Mouse (Mus musculus) retina, postnatal 7 days (tissue): ENCODE data around the gene Trp53bp1.
A peak's percentile ranks its signal among the peaks of the same experiment; 100 is the strongest.

Source experiments
- DNase-seq: peaks from one replicate; pipeline ENCODE4 v3.0.0-alpha.2; 2012; ENCODE audit warnings: low read depth, low spot score

Trp53bp1 gene

GRCm38 (mm10) chr2:121249758-121250157 is 21.4 kb downstream of the Trp53bp1 start:
- DNase-seq = no peak

GRCm38 (mm10) chr2:121244099-121244498 is 27.1 kb downstream of the Trp53bp1 start:
- DNase-seq = no peak

GRCm38 (mm10) chr2:121239426-121239825 is 31.8 kb downstream of the Trp53bp1 start:
- DNase-seq = no peak

- DNase-seq = no peak
Measured at GRCm38 (mm10) chr2:121235460-121236072, 35.6 kb downstream of the Trp53bp1 start.

- DNase-seq = no peak
Measured at GRCm38 (mm10) chr2:121228135-121228534, 43.1 kb downstream of the Trp53bp1 start.

- DNase-seq = no peak
Measured at GRCm38 (mm10) chr2:121223010-121223409, 48.2 kb downstream of the Trp53bp1 start.

GRCm38 (mm10) chr2:121219994-121220393 is 51.2 kb downstream of the Trp53bp1 start:
- DNase-seq = no peak

GRCm38 (mm10) chr2:121219177-121219576 is 52.0 kb downstream of the Trp53bp1 start:
- no peak for DNase-seq

GRCm38 (mm10) chr2:121214491-121214890 is 56.7 kb downstream of the Trp53bp1 start:
- DNase-seq = no peak

- no peak for DNase-seq
Measured at GRCm38 (mm10) chr2:121206541-121206940, 64.7 kb downstream of the Trp53bp1 start.

GRCm38 (mm10) chr2:121204276-121204675 is 66.9 kb downstream of the Trp53bp1 start:
- no peak for DNase-seq

GRCm38 (mm10) chr2:121195466-121195865 is 75.7 kb downstream of the Trp53bp1 start:
- no peak for DNase-seq

GRCm38 (mm10) chr2:121188530-121188929 is 82.7 kb downstream of the Trp53bp1 start:
- DNase-seq = no peak

GRCm38 (mm10) chr2:121184142-121184541 is 87.1 kb downstream of the Trp53bp1 start:
- DNase-seq = no peak

GRCm38 (mm10) chr2:121183431-121183830 is 87.8 kb downstream of the Trp53bp1 start:
- DNase-seq = no peak

GRCm38 (mm10) chr2:121178828-121179479 is 92.3 kb downstream of the Trp53bp1 start:
- no peak for DNase-seq

GRCm38 (mm10) chr2:121170980-121171742 is 100.0 kb downstream of the Trp53bp1 start, which contains the start of gene Zscan29:
TSS of gene Zscan29 (minus strand) at chr2:121171125.
- peak; percentile 85 for DNase-seq

- no peak for DNase-seq
Measured at GRCm38 (mm10) chr2:121170481-121170971, 100.7 kb downstream of the Trp53bp1 start, which contains the start of gene Tubgcp4. TSS of gene Tubgcp4 (plus strand) at chr2:121170654.

- no peak for DNase-seq
Measured at GRCm38 (mm10) chr2:121169902-121170301, 101.3 kb downstream of the Trp53bp1 start.

GRCm38 (mm10) chr2:121169173-121169572 is 102.0 kb downstream of the Trp53bp1 start:
- DNase-seq = no peak

GRCm38 (mm10) chr2:121153100-121153499 is 118.1 kb downstream of the Trp53bp1 start:
- no peak for DNase-seq

GRCm38 (mm10) chr2:121149679-121150078 is 121.5 kb downstream of the Trp53bp1 start:
- DNase-seq = no peak
